Mouse (Mus musculus) intestine, embryonic 16.5 days (tissue): ENCODE data around the gene Gm28035. TPM values are rescaled to one million over a fixed set of nuclear protein-coding genes. Genes with fewer than 3 reads are reported as not detected.

Experiments used
- ATAC-seq: fragments of 200-750 bp; cut with Nextera tagmentation; 2 replicates; pipeline ENCODE4 v1.8.0; 2017; ENCODE audit warnings: moderate TSS enrichment, moderate library complexity
- H3K27ac ChIP-seq: fragments of 300-500 bp; sonication (generic); 2 replicates; pipeline ENCODE4 v1.5.1; 2014; ENCODE audit warnings: mild to moderate bottlenecking, low read length
- H3K27me3 ChIP-seq: fragments of 300-500 bp; sonication (generic); replicated peaks from 2 replicates; pipeline ENCODE4 v1.6.1; 2014; ENCODE audit warnings: low read length, control low read depth, mixed read lengths; ENCODE audit not compliant: control insufficient read depth, insufficient read depth
- H3K36me3 ChIP-seq: fragments of 300-500 bp; sonication (generic); 2 replicates; pipeline ENCODE4 v1.6.1; 2014; ENCODE audit warnings: low read length, control low read depth; ENCODE audit not compliant: control insufficient read depth, insufficient read depth
- H3K4me1 ChIP-seq: fragments of 300-500 bp; sonication (generic); 2 replicates; pipeline ENCODE4 v1.6.1; 2014; ENCODE audit warnings: low read length, control low read depth, mixed read lengths; ENCODE audit not compliant: control insufficient read depth, insufficient read depth
- H3K4me2 ChIP-seq: fragments of 300-500 bp; sonication (generic); 2 replicates; pipeline ENCODE4 v1.6.1; 2014; ENCODE audit warnings: low read depth, low read length, control low read depth
- H3K4me3 ChIP-seq: fragments of 300-500 bp; sonication (generic); 2 replicates; pipeline ENCODE4 v1.5.1; 2014; ENCODE audit warnings: mild to moderate bottlenecking, low read length
- H3K9ac ChIP-seq: fragments of 300-500 bp; sonication (generic); 2 replicates; pipeline ENCODE4 v1.6.1; 2014; ENCODE audit warnings: low read depth, low read length
- H3K9me3 ChIP-seq: fragments of 300-500 bp; sonication (generic); 2 replicates; pipeline ENCODE4 v1.6.1; 2016; ENCODE audit warnings: low read length, control low read depth; ENCODE audit not compliant: control insufficient read depth
- WGBS: fragments of 180-500 bp; shearing (Covaris S2); extraction: QIAGEN DNeasy Blood & Tissue Kit; methylation state at CpG from one replicate; pipeline ENCODE4 v1.1.7; 2014; 5-methylcytosine and 5-hydroxymethylcytosine counted together
- polyA plus RNA-seq: library from polyadenylated mRNA; unstranded; fragments of >200 nt; fragmentation: Nextera tagmentation; extraction: Ambion mirVana; gene quantifications from 2 replicates; pipeline ENCODE4 v1.2.1, GENCODE M21; 2015

Gm28035 gene
- polyA plus RNA-seq, 1 experiment from 2014 or later = 0.11 TPM

DNA sequence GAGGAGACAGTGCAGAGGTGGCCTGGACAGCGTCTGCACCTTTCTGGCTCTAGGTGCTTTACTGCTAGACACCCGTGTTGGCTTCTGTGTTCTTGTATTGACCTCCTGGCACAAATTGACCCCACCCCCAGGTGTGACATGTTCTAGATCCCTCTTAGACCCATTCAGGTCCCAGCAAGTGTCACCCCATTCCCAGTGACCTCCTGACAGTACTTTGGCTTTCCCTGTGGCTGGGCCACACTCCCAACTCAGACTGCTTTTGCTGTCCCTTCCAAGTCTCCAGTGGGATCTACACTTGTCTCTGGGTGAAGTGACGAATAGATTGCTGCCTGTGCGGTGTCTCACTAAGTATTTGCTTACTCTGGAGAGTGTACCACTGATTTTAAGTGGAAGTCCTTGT, 33.0 kb upstream of the Gm28035 start:
- Histone ChIP-seq H3K4me3 (no peak overlapping the region), H3K4me1 (peaks cover 12% of the 10 kb centered on the region), H3K27ac (no peak overlapping the region), H3K9me3 (no peaks in the 10 kb centered on the region), H3K36me3 (no peaks in the 10 kb centered on the region), H3K9ac (no peak overlapping the region), H3K27me3 (no peaks in the 10 kb centered on the region), H3K4me2 (no peak overlapping the region)
- WGBS = 82% methylated on average over 4 of the region's 4 CpGs
- ATAC-seq = no peak

DNA sequence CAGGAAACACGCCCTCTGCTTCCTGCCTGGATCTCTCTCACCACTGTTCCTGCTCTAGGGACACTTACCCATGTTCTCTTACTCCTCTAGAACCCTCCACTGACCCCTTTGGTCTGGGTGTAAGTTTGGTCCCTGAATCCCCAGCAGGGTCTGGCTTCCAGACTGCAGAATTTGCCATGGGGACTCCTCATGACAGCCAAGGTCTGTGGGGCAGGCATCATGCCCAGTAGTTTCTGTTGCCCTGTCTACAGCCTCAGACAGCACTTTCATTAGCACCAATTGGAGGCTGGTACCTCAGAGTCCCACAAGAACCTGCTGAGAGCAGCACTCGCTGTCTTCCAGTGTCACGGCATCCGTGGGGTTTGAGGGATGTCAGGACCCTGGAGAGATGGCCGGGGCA, 32.5 kb upstream of the Gm28035 start:
- no peaks in the 10 kb centered on the region for H3K9me3 ChIP-seq
- no peak overlapping the region for H3K27ac ChIP-seq
- H3K36me3 ChIP-seq = no peaks in the 10 kb centered on the region
- 82% methylated on average over 5 of the region's 5 CpGs for WGBS
- H3K4me2 ChIP-seq = no peak overlapping the region
- H3K4me3 ChIP-seq = no peak overlapping the region
- no peak for ATAC-seq
- H3K9ac ChIP-seq = no peak overlapping the region
- no peaks in the 10 kb centered on the region for H3K27me3 ChIP-seq
- H3K4me1 ChIP-seq = peaks cover 12% of the 10 kb centered on the region

DNA sequence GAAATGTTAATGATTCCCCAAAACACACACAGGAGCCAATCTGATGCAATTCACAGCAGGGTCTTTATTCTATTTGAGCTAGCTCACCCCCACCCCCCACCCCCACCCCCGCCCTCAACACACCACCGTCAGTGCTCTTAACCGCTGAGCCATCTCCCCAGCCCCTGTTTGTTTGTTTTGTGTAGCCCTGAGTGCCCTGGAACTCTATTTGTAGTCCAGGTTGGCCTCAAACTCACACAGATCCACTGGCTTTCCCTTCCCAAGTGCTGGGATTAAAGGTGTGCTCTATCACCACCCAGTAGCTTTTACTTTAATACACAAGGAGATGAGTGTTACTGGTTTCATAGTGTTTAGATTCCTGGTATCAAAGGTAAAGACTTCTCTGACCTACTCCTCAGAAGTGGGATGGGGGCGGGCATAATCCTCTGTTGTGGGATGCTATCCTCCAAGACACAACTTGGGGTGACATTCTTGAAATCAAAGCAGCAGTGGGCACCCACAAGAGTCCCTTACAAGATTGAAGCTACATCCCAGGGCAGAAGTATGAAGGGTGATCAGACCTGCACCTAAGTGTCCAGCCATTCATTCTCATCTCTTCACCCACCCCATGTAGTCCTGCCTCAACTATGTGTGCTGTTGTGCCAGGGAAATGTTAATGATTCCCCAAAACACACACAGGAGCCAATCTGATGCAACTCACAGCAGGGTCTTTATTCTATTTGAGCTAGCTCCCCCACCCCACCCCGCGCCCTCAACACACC, 28.8 kb upstream of the Gm28035 start:
- H3K9me3 ChIP-seq = no peaks in the 10 kb centered on the region
- H3K4me3 ChIP-seq = no peak overlapping the region
- no peak for ATAC-seq
- H3K27ac ChIP-seq = no peak overlapping the region
- peaks cover 2% of the 10 kb centered on the region; the same call in 1 of the 2 replicates for H3K4me1 ChIP-seq
- 71% methylated on average over 6 of the region's 6 CpGs for WGBS
- H3K4me2 ChIP-seq = no peak overlapping the region
- no peaks in the 10 kb centered on the region for H3K27me3 ChIP-seq
- no peaks in the 10 kb centered on the region for H3K36me3 ChIP-seq
- H3K9ac ChIP-seq = no peak overlapping the region

DNA sequence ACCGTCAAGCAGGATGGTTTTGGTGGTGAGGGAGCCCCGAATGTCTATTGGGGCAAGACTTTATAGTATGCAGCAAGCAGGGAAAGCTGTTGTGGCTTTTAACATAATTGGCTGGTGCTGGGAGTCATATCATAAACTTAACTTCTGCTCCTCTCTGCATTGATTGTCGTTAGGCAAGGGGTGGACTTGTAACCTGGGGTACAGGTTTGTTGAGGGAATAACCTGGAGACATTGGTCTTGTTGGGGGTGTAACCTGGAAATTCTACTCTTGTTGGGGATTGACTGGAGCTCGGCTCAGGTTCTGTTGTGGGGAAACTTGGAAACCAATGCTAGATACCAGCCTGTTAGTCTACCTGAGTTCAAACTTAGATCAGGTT, 28.2 kb upstream of the Gm28035 start:
- 65% methylated on average over 4 of the region's 4 CpGs for WGBS
- H3K9me3 ChIP-seq = no peaks in the 10 kb centered on the region
- H3K36me3 ChIP-seq = no peaks in the 10 kb centered on the region
- H3K4me1 ChIP-seq = no peaks in the 10 kb centered on the region
- H3K27ac ChIP-seq = no peak overlapping the region
- no peak overlapping the region for H3K9ac ChIP-seq
- no peak overlapping the region for H3K4me3 ChIP-seq
- H3K4me2 ChIP-seq = no peak overlapping the region
- no peaks in the 10 kb centered on the region for H3K27me3 ChIP-seq
- ATAC-seq = no peak

DNA sequence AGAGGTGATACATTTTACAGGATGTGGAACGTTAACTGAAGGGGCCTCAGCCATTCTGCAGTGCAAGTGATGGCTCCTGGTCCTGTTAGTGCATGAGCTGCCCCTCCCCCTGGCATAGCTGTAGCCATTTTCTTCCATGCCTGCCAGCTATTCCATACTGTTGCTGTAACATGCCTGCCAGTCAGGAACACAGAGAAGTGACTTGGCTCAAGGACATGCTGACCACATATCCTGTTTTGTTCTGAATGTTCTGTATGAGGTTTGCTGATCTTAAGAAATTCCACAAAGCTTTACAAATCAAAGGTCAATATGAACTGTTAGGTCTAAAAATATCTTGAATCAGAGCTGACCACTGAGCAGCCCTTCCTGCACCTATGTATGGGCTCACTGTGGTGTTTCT, 27.4 kb upstream of the Gm28035 start:
- Histone ChIP-seq H3K27me3 (no peaks in the 10 kb centered on the region), H3K9ac (no peak overlapping the region), H3K27ac (no peak overlapping the region), H3K4me1 (no peaks in the 10 kb centered on the region), H3K4me3 (no peak overlapping the region), H3K9me3 (no peaks in the 10 kb centered on the region), H3K36me3 (no peaks in the 10 kb centered on the region), H3K4me2 (no peak overlapping the region)
- ATAC-seq = no peak
- whole genome bisulfite sequencing = 51% methylated on average over 1 of the region's 1 CpGs

DNA sequence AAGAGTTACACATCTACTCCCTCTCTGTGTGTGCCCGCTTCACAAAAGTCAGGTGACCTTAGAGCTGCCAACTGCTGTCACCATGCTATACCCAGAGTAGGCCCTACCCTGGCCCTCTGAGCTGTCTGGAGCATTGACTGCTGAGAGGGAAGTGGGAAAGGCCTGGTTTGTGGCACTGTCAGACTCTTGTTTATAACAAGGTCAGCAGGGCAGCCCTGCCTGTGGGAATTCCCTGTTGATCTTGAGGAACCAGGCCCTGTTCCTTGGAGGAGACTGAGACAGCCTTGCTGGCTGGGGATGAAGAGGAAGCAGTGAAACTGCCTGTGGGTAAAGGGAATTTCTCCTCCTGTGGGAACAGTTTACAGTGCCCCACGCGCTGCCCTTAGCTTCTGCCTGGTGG, 25.6 kb upstream of the Gm28035 start:
- Histone ChIP-seq H3K36me3 (no peaks in the 10 kb centered on the region), H3K9me3 (no peaks in the 10 kb centered on the region), H3K4me2 (no peak overlapping the region), H3K27me3 (no peaks in the 10 kb centered on the region), H3K4me1 (no peaks in the 10 kb centered on the region), H3K4me3 (no peak overlapping the region), H3K27ac (no peak overlapping the region), H3K9ac (no peak overlapping the region)
- no peak for ATAC-seq
- WGBS = 67% methylated on average over 3 of the region's 3 CpGs

DNA sequence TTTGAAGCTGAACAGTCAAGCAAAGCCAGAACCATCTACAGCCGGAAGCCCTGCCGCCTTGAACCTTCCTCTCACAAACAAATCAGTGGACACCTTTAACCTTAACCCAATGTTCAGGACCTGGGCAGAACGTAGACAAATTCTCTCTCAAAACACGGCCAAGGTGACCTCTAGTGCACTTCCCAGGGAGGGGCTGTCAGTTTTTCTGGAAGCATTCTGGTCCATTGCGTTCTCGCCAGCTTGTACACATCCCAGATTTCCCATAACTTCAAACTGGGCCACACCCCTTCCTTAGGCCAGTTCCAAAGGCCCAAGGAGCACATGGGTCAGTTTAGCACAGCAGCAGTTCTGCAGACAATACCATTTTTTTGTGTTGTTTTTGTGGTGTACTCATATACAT, 24.9 kb upstream of the Gm28035 start:
- no peak for ATAC-seq
- Histone ChIP-seq H3K4me3 (no peak overlapping the region), H3K27ac (no peak overlapping the region), H3K36me3 (no peaks in the 10 kb centered on the region), H3K4me1 (no peaks in the 10 kb centered on the region), H3K9me3 (no peaks in the 10 kb centered on the region), H3K27me3 (no peaks in the 10 kb centered on the region), H3K4me2 (no peak overlapping the region), H3K9ac (no peak overlapping the region)
- WGBS = 57% methylated on average over 6 of the region's 6 CpGs

DNA sequence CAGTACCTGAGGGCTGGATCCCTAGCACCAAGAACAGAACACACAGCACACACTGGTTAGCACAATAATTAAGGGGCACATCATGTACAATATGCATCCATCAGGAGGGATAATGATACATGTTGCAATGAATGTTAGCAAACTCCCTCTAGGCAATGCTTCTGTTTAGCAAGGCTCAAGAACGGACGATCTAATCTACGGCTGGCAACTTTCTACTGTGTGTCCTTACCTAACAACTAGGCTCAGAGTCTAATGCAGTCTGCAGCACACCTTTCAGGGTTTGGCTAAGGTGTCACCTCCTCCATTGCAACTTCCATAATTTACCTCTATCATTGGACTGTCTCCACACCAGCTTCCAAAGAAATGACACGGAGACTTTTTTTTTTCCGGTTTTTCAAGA, 24.1 kb upstream of the Gm28035 start:
- Histone ChIP-seq H3K4me2 (no peak overlapping the region), H3K36me3 (no peaks in the 10 kb centered on the region), H3K9me3 (no peaks in the 10 kb centered on the region), H3K27ac (no peak overlapping the region), H3K27me3 (no peaks in the 10 kb centered on the region), H3K4me3 (no peak overlapping the region), H3K4me1 (no peaks in the 10 kb centered on the region), H3K9ac (no peak overlapping the region)
- 92% methylated on average over 5 of the region's 5 CpGs for WGBS
- no peak for ATAC-seq

DNA sequence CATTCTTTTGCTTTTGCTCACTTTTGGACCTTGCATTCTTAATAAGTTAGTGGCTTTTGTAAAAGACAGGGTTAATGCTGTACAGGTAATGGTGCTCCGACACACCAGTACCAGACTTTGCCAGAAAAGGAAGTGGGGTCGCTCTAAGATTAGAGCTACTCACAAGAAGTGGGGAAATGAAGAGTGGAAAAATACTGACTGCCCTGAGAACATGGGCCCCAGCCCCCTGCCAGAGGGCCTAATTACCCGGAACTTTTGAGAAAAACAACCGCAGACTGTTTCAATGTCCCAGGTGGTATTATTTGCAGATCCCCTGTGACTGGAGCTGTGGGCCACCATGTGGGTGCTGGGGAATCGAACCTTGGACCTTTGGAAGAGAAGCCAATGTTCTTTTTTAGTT, 4.8 kb upstream of the Gm28035 start:
- no peaks in the 10 kb centered on the region for H3K9me3 ChIP-seq
- peaks cover 27% of the 10 kb centered on the region for H3K4me1 ChIP-seq
- H3K36me3 ChIP-seq = peaks cover under 1% of the 10 kb centered on the region; the same call in 1 of the 2 replicates
- no peak overlapping the region for H3K9ac ChIP-seq
- no peaks in the 10 kb centered on the region for H3K27me3 ChIP-seq
- no peak overlapping the region for H3K4me3 ChIP-seq
- H3K4me2 ChIP-seq = no peak overlapping the region
- H3K27ac ChIP-seq = no peak overlapping the region
- WGBS = 72% methylated on average over 5 of the region's 5 CpGs
- no peak for ATAC-seq
